Mouse (Mus musculus) c-Kit-positive CD71-positive TER-119-negative erythroid progenitor cells, embryonic 14.5 days (primary cell): ENCODE results near the gene Adamts17.

Experiments
- DNase-seq: peaks from one replicate; pipeline ENCODE4 v3.0.0-alpha.2; 2013; ENCODE audit warnings: low read depth

Gene Adamts17

DNA sequence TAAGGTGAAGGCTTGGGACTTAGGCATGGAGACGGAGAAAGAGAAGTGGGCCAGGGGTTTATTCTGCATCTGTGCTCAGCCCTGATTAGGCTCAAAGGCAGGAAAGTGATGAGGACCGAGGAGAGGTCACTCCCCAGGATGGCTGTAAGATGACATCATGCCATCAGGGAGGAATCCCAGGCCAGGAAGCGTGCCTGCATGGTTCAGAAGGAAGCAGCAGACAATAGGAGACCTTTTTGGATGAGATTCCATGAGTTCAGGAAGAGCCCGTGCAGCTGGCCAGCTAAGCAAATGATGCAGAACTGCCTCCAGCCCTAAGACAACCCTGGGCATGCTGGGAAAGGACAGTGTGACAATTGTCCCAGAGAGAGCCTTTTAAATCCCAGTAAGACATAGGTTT, 93.7 kb downstream of the Adamts17 start:
- no peak for DNase-seq

DNA sequence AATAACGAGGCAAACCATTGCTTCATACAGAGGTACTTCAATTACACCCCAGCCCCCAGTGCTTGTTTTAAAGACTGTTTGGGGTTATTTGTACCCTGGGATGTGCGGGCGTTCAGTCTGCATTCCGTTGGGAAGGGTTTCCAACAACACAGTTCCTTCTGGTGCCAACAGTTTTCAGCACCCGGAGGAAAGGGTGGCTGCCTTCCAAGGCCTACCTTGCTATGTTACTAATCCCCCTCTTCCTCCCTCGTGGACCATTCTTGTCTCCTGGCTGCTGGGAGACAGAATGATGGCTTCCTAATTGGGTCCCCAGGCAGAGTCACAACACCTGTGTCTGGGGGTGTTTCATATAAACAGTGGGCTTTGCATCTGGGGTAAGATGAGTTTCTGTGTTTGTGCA, 94.5 kb downstream of the Adamts17 start:
- no peak for DNase-seq

DNA sequence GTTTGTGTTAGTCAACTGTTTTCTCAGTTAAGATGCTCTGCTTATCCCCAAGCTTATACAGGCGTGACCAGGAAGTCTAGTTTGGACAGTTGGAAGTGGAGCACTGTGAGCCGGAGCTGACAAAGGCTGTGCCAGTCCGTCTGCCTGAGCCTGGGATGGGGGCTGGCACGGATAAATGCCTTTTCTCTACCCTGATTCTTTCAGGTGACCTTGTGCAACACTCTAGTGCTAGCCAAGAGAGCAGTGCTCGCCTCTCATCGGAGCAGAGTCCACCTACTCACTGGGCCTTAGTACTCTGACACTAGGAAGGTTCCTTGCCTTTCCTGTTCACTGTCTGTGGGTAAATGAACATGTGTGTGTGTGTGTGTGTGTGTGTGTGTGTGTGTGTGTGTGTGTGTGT, 95.5 kb downstream of the Adamts17 start:
- DNase-seq = no peak

DNA sequence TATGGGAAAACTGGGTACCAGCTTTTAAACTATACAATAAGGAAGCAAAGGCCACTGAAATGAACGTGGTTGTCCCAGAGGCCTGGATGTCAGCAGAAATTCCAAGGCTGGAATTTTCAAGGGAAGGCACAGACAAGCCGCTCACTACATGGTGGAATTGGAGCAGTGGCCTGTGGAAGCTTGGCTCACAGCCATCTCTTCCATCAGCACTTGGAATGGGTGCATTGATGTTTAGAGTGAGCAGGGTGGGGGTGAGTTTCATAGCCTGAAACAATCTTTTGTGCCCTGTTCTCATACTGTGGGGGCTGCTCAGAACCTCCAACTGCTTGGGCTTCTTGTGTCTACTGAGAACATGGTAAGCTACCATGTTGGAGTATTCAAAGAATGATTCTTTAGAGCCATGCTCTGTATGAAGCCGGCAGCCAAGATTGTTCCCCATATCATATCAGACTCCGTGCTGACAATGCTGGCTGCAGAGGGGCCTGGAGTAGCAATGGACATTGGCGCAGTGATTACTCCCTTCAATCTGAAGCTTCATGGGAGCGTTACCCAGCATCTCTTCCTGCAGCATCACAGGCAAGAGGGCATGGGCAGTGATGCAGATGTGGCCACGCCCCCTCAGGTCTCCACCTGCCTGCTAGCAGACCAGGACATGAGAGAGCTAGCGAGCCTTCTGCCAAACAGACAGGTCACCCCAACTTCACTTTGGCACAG, 96.7 kb downstream of the Adamts17 start:
- no peak for DNase-seq

DNA sequence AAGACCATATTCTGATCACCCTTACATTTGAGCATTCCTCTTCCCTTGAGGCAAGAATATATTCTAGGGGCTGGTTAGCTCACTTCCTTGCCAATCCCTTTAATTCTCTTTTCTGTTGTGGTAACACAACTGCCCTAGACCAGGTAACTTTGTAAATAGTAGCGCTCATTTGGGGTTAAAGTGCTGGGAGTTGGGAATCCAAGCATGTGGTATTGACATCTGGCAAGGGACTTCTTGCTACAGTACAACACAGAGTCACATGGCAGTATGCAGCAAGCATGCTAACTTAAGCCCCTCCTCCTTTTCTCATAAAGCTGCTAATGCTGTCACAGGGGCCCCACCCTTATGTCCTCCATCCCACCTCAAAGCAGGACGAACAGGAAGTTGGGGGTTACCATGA, 97.4 kb downstream of the Adamts17 start:
- no peak for DNase-seq

DNA sequence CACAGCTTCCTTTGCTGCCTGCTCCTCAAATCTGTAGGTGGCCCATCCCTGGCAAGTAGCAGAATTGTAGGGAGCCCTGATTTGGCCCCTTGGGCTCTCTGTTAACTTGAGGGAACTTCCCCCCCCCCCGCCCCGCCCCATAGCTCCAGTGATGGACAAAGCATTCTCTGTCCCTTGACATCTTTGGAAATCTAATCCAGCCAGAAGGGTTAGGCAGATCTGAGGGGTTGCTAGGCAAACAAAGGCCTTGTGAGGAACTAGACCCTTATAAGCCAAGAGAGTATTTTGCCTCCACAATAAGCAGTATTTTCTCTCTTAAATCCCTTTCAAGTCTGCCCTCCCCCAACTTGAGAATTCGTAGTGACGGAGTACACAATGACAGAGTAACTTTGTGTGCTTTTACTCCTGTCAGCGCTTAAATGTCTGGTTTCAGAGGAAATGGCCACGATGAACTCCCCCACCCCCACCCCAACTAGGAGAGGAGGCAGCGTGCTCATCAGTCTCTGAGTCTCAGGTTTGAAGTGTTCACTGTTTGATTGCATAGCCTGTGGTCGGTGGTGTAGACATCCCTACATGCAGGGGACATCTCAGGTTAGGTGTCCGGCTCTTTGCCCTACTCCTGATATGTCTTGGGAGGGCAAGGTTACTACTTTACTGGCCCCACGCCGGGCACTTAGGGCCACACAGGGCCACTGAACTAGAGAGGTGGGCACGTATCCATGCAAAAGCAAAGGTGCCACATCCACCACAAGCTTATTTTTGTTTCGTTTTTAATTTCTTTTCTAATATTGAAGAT, 99.7 kb downstream of the Adamts17 start:
- DNase-seq = no peak

DNA sequence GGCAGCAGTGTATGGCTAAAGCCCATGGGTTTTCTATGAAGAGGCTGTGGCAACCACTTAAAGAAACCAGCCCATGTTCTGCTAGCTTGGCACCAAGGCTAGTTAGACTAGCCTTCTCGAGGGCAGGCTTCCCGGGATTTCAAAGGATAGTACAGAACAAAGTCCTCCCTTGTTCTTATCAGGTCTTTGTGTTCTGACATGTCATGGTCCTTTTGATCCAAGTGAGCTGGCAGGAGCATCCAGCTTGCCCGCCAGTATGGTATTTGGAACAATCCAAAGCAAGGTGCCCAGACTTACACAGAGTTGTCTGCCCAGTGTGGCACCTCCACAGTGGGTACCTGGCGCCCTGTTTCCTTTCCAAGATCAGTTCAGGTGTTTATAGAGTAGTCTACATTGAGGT, 101.2 kb downstream of the Adamts17 start:
- DNase-seq = no peak

DNA sequence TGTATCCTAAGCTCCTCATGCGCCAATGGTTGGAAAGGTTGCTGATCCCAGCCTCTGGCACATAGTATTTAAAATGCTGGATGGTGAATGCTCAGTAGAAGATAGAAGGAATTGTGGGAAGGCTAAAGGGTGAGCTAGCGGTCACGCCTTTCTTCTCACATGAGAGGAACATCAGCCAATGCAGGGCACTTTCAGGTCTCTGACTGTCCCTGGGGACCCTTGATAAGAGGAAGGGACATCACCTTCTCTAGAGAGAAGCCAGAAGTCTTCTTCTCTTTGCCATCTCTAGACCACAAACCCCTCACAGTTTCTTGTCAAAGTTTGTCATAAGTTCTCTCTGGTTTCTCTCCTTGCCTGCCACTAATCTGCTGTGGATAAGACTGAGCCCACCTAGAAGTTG, 109.5 kb downstream of the Adamts17 start:
- DNase-seq = no peak

DNA sequence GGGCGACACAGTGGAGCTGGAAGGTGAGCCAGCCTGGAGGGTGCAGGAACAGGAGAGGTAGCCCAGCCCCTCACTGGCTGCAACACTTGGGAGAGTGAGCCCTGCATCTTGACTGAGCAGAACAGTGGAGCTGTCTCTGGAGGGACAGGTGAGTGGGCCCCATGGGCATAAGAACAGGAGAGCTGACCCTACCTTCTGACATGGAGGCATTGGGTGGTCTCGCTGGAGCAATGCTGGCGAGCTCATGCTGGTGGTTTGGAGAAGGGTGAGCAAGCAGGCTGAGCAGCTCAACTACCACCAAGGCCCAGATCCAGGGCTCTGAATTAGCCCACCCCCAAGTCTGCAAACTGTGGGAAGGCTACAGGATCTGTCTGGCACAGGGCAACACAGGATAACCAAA, 113.4 kb downstream of the Adamts17 start:
- DNase-seq = no peak

DNA sequence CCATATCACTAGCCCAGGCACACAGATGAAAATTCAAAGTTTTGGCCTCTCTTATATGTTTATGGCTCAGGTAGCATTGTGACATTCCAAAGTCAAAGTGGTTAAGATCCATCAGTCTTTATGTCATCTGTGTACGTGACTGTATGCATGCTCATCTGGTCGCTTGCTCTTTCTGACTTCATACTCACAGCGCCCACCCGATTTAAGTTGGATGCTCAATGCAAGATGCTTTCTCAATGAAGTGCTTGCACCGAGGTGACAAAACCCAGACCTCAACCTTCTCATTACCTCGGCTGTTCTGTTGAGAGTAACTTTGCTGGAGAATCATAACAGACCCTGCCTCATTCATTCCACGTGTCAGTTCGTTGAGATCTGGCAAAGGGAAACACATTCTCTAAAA, 114.5 kb downstream of the Adamts17 start:
- no peak for DNase-seq

DNA sequence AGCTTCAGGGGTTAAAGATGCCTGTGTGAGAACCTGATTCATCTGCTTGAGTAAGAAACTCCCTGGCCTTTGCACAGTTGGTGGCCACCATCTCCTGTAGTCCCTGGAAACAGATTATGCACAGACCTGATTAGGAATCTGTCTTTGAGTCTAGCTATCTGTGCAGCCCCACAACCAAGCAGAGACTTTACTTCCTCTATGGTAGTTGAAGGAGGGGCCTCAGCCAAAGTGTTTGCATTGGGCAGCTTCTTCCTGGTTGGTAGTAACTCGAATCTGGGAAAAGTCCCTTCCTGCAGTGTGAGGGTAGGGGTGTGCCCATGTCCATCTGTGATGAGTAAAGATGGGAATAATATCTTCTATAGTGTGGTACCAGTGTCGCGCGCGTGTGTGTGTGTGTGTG, 115.2 kb downstream of the Adamts17 start:
- no peak for DNase-seq

DNA sequence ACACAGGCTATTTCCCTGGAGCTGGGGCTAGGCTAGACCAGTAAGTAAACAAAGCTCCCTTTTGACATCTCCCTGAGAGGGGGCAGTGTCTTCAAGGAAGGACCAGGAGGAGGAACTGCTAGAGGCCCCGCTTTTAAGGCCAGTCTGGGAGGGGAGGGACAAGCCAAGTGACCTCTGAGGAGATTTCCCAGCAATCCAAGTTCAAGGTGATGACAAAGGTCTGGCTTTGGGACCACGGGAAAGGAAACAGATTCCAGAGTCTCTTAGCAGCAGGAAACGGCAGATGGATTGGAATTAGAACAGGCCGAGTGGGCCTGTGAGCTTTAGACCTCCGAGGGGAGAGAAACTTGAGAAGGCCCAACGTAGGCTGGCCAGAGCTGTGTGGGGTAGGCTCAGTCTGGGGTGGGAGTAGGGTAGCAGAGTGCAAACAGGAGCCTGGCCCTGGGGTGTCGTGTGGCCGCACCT, 116.0 kb downstream of the Adamts17 start:
- no peak for DNase-seq

DNA sequence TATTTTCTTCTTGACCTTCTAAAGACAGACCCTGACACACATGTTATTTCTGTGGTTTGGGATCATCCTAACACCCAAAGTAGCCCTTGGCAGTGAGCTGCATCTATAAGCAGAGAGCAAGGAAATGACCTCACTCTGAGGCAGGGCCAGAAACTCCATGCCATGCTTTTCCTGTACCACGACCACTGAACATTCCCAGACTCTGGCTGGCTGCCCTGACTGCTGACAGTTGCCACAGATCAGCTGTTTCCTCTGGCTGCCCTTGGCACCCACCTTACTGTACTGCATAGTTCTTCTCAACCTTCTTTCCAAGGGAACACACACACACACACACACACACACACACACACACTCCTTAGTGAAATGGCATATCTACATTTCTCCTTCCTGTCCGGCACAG, 116.4 kb downstream of the Adamts17 start:
- DNase-seq = no peak

DNA sequence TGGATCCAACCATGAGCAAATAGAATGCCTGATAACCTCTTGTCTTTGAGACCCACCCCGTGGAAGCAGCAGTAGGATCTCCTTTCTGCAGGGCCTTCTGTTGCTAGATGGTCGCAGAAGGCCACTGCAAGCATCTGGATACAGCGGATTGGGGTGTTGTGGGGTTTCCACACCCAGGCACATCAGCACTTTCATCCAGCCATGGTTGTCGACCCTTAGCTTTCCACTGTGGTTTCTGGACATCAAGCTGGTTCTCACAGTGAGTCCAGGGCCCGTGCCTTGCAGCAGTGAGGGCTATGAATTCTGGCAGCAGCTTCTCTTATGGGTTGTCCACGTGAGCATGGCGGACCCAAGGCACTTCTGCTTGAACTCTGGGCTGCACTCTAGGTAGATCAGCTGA, 118.2 kb downstream of the Adamts17 start:
- DNase-seq = no peak

DNA sequence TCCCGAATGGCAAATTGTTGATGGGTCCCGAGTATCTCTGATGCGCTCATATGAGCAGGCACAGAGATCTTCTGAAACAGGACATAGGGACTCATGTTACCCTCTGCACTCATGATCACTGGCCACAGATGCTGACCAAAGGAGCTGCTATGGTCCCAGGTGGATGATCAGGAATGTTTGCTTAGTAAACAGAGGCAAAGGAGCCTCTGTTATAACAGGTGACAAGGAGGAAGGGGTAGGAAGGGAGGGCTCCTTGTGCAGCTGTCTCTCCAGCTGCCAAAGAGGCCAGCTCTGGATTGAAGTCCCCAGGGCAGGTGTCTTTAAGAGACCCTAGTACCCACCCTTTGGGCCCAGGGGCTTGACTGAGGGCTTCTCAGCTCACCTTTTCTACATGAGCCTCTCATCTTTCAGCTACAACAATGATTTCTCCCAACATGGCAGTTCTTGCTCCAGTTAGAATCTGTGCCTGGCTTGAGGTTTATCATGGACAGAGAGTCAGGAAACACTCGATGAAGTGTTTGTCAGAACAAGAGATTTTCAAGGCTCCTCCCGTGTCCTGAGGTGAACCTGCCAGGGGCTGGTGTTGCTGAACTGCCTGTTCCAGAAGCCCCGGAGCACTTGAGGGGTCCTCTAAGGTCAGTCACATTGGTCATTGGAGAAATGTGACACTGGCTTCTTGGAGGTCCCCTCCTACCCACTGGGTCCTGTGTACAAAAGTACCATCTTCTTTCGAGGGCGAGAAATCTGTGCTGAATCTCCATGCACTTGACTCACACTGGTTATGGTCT, 120.9 kb downstream of the Adamts17 start:
- DNase-seq = no peak

DNA sequence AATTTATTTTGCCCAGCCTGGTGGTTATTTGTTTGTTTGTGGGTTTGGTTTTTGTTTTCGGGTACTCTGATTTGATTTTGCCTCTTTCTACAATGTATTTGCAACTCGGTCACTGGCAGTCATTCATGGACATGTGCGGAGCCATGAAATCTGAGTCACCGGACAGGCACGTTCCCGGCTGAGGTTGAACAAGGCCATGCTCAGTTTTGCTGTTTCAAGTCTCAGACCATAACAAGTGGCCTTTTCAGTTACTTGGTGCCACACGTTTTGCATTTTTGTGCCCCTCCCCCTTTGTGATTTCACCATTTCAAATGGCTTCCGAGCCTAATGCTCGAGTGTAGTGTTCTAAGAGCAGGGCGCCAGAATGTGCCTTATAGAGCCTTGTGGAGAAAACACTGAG, 123.2 kb downstream of the Adamts17 start:
- DNase-seq = no peak

DNA sequence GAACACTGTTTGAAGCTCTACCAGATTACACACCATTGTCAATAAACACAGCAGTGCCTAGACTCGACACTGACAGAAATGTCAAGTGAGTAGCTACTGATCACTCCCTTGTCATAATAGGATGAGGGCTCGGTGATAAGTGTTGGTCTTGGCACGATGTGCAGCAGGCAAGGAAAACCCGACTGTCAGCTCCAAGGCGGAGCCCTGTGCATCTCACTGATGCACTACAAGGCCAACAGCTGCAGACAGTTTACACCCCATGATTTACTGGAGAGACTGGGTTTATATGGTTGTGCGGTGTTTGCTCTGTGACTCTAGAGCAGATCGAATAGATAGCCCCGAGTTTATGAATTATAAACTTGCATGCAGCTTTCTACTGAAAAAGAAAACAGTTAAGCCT, 124.0 kb downstream of the Adamts17 start:
- DNase-seq = no peak

DNA sequence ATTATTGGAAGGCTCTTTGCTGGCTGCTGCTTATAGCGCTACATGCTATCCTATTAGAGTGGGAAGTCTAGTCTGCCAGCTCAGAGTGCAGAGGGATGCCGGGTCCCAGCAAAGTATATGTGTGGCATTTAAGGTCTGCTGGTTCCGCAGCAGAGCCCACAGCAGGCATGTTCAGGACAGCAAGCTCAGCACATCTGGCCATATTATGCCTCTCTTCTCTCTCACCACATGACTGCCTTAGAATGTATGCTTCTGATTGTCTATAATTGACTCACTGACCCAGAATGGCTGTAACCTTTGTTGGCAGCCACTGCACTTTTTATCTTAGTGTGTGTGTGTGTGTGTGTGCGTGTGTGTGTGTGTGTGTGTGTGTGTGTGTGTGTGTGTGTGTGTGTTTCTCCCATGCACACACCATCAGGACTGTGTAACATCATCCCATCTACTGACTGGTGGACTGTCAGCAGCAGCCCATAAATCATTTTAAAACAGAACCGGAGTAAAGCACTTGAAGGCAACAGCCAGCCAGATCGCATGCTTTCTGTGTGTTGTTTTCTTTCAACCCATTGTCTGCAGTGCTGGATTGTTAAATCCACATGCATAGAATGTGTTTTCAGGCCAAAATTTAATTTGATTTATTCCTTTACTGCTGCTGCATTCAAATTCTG, 127.1 kb downstream of the Adamts17 start:
- DNase-seq = no peak

DNA sequence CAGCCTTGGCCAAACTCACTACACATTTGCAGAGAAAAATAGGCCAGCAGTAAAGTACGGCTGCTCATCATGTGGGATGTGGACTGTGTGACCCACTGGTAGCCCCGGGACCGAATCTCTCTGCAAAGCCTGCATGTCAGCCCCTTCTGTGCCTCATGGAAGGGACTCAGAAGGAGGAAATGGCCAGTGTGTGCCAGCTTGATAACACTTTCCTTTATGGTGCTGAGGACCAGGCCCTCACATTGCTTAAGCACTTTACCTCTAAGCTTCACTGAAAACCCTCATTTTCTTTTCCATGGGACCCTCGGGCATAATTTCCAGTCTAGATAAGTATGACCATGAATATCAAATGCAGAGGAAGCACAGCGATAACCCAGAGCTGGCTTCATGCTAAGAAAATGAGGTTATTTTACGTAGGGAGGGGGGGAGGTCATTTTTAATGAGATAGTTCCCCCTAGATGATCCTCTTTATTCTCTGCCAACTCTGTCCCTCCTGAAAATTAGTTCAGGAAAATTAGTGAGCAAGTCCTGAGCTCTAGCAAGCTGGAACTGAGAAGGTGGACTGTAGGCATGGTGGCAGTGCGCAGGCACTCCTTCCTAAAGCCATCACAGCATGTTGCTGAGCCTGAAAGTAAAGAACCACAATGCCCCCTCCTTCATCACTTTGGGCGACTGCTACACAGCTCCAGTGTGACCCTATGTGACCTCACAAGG, 127.8 kb downstream of the Adamts17 start:
- DNase-seq = no peak

DNA sequence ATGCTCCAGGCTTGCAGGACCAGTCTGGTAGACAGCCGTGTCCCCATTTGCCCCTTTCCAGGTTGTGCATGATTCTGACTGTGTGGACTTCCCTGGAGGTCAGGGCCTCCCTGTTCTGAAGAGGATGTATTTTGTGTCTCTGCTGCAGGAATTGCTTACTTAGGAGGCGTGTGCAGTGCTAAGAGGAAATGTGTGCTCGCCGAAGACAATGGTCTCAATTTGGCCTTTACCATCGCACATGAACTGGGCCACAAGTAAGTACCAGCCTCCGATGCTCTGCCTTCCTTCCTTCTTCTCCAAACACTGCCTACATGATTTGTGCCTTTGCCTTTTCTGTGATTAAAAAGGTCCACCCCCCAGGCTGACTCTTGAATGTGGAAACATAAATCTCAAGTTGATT, 129.1 kb downstream of the Adamts17 start:
- no peak for DNase-seq

DNA sequence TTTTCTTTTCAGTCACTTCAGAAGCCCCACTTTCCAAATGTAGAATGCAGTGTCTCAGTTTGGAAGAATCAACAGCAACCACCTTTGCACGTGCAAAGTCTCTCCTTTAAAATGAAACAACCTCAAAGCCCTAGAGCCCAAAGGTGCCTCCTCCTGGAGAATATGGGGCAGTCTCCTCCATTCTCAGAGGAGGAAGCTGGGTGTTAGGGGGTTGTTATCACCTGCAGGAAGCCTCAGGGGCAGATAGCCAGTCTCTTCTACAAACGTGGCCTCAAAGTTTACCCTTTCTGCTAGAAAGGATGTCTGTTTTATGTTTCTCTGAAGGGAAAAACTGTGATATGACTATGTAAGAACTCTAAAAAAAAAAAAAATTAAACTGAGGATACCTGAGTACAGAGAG, 129.7 kb downstream of the Adamts17 start:
- DNase-seq = no peak

DNA sequence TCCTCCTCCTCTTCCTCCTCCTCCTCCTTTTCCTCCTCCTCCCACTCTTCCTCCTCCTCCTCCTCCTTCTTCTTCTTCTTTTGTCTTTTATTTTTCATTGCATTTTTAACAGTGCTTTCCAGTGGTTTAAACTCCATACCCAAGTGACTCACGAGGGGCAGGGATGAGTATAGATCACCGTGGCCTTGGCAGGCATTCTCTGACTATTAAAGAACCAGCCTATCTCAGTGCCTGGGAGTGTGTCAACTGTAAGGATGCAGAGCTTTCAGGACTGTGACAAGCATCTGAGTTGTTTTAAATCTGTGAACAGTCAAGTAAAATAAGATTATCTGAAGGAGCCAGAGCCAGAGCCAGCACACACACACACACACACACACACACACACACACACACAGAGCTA, 130.7 kb downstream of the Adamts17 start:
- DNase-seq = no peak
